Mouse (Mus musculus) monocyte, adult 5-6 weeks (primary cell): ENCODE results near the gene Lenep. TPM values are rescaled to one million over a fixed set of nuclear protein-coding genes. Genes with fewer than 3 reads are reported as not detected.

Experiments used
- ATAC-seq: fragments of 153-309, 156-312 bp; replicated peaks from 2 replicates; pipeline ENCODE4 v1.8.0; 2017; ENCODE audit warnings: mild to moderate bottlenecking; ENCODE audit not compliant: low TSS enrichment, insufficient number of reproducible peaks, severe bottlenecking, poor library complexity, low FRiP score
- total RNA-seq: library from RNA; stranded (forward); fragments of 200-1000, 200-491, 200-594 nt; gene quantifications from 3 replicates; pipeline ENCODE4 v1.2.3, GENCODE M21; 2017

The Lenep gene
- total RNA-seq, 1 experiment from 2014 or later, result not detected

DNA sequence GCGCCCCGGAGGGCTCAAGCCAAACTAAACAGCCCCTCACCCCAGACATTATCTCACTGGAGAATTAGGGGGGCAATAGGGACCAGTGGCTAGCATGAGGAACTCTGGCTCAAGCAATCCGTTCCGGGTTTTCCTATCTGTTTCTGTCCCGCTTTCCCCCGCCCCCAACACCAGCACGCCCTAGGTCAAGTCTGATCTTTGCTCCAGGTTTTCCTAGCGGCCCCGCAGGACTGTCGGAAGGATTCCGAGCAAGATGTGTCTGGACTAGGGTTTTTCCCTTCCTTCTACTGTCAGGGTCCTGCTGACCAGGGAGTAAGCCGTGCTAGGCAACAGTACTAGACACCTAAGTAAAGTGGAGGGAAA lies 7.7 kb downstream of the Lenep start:
- ATAC-seq, result 0 out of 2 replicates have a peak, but pooled peaks have one; percentile 6

DNA sequence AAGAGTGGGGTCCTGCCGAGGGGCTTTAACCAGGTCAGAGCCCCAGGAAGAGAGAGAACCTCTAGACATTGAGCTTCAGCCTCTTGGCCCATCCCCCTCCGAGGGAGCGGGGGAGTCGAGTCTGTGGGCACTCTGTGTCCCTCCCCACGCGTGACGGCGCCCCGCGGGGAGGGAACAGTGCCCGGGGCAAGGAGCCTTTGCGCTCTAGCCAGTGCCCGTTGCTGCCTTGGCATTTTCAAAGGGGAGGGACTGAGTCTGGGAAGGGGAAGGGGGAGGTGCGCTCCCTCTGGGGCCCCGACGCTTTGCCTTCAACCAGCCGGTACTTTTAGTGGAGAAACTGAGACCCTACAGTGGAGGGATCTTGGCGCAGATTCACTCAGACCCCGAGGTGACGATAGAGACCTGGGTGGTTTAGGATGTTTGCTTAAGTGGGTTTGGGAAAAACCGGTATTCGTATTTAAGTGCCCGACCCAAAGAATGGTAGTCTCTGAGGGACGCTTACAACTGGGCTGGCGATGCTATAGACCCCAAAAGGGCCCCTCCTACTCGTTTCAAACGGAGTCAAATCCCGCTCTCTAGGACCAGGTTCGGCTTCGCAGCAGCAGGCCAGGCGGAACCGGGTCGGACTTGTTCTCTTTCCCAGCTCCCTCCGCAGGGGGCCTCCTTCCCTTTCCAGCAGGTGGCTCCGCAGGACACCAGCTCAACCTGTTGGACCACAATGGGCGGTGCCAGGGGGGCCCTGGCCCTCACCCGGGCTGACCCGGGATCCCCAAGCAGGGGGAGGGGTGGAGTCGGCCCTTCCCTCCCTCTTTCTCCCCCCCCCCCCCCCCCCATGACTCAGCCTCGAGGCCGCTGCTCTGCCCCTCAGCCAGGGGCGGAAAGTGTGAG lies 8.3 kb downstream of the Lenep start, which contains the start of gene Zbtb7b:
TSS of gene Zbtb7b (minus strand) at position 771 of the 888 bp plus-strand sequence.
- ATAC-seq, result peak; percentile 51

DNA sequence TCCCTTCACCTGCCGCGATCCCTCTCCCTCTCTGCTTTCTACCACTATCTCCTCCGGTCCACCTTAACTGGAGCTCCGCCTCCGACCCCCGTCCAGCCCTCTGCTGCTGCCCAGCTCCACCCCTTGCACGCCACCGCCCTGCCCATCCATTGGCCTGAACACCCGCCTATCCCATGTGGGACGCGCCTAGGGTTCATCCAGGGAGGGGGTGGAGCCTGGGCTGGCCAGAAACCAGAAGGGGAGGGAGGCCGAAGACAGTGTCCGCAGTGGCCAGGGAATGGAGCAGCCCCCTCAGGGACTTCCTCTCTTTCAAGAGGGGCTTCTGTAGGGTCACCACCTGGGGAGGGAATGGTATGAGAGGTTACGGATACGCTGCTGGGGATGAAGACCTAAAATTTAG lies 9.0 kb downstream of the Lenep start:
- peak; percentile 83 for ATAC-seq

DNA sequence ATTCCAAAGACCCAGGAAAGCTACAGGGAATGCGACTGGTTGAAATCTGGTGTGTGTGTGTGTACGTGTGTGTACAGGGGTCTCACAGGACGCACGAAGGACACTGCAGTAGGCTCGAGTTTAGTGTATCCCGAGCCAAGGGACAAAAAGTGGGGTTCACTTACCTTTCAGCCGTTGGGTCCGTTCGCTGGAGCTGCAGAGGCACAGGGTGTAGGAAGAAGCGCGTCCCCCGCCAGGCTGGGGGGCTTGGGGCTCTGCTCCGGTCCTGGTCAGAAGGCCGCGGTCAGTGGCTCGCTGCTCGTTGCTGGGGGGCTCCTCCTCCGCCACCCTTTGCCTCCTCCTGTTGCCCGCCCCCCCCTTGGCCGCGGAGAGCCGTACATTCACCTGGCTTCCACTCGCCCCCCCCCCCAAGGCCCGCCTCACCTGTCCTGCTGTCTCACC lies 9.7 kb downstream of the Lenep start:
- ATAC-seq, result no peak

DNA sequence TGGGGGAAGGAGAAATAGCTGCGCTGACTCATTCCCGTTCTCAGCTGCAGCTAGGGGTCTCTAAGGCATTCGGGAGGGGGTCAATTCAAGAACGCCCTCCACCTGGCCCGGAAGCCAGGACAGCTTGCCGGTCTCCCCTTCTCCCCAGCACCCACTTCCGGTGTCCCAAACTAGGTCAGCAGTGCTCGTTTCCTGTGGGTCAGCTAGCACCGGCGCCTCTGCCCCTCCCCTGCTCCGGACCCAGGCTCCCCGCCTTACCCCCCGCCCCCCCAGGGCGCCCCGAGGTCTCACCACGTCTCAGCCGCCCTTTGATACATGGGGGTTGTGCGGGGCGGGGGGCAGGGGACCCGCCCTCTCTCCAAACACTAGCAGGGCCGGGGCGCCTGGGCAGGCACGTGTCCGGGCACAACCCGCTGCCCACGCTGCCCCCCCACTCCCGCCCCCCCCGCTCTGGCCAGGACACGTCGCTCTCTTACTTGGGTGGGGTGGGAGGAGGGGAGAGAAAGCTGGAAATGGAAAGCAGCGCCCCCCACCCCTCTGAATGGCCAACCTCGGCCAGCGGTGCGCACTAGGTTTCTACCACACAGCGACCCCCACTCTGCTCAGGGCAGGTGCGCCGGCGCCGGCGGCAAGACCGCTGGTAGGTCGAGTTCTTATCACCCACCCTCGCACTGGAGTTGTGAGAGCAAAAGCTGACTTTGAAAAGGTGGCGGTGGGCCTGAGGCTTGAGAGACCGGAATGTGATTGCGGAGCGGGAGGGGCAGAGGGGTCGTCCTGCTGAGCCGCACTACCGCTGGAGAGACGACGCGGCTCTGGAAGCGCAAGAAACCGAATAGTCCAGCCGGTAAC lies 10.7 kb downstream of the Lenep start:
- no peak for ATAC-seq

DNA sequence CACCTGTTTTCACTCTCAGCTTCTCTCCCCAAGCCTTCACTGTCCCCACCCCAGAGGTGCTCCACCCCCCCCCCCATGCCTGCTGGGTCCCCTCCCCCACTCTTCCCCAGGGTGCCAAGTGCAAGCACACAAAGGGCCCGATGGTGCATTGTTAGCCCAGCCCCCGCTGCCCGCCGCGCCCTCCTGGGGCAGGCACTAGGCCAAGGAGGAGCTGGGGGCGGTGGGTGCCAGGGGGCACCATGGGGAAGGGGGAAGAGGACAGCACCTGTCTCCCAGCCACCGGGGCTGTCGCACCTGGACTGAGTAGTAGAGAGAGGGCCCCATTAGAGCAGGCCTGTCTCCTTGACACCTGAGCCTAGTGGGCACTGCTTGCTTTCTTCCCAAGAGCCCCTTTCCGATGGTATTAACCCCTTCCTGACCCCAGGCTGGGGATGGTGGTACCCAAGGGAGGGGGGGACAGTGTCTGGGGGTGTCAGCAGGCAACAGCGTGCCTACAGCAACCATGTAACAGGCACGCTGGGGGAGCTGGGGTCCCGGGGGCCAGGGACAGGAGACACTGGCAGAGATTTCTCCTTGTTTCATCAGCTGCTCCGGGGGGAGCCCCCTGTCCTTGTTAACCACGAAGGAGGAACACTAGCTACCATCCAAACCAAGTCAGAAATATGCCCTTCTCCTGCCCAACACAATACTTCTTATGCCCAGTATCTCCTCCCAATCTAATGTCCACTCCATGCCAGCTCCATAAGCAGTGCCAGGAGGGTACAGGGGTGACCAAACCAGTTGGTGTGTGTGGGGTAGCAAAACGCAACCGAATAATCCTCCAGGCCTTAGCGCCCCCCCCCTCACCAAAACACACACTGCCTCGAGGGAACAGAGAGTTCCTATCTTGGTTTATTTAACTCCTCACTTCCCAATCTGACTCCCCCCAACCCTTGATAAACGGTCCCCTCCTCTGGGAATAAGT lies 11.6 kb downstream of the Lenep start:
- ATAC-seq, result no peak

DNA sequence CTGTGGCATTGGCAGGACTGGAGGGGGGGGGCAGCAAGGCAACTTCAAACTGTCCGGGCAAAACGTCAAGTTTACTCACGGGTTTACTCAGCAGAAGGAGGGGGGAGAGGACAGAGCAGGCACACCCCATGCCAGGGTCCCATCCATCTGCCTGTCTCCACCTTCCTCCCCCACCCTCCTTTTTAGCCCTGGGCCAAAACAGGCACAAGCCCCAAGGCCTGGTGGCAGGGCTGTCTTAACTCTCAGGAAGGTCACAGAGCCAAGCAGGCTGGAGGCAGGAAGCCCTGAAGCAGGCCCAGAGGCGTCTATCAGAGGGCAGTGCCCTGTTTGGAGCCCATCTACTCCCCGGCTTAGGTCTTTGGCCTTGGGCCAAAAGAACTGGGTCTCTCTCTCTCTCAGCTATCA lies 12.5 kb downstream of the Lenep start:
- ATAC-seq, result no peak

DNA sequence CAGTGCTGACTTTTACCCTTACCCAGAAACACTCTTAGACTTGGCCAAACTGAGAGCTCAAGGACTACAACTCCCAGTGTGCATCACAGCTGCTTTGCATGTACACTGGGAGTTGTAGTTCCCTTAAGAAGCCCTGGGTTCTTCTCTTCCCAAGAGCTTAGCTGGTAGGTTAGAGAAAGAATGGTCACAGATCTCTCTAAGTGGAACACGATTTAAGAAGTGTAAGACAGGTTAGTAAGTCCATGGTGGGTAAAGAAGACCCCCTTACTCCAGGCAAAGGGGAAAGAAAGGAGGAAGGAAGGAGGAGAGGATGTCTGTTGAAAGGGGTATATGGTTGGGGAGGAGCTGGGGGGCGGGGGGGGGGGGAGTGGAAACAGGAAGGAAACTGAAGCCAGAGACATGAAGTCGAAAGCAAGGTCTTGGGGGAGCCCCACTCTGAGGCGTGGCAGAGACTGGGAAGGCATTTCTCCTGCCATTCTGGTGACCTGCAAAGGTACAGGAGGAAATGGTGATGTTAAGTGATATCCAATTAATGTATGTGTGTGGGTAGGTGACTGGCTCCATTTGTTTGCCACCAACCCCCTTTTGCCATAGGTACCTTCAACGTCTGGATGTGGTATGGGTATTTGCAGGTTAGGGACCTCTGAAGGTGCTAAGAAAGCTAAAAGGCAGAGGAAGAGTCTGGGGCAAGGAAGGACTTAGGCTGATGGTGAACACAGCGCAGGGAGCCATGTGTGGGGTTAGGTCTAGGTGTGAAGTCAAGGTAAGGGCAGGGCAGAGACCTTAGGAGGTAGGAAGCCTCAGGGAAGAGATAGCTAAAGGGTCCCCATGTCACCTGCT lies 13.5 kb downstream of the Lenep start:
- ATAC-seq, result 0 out of 2 replicates have a peak, but pooled peaks have one; percentile 34

DNA sequence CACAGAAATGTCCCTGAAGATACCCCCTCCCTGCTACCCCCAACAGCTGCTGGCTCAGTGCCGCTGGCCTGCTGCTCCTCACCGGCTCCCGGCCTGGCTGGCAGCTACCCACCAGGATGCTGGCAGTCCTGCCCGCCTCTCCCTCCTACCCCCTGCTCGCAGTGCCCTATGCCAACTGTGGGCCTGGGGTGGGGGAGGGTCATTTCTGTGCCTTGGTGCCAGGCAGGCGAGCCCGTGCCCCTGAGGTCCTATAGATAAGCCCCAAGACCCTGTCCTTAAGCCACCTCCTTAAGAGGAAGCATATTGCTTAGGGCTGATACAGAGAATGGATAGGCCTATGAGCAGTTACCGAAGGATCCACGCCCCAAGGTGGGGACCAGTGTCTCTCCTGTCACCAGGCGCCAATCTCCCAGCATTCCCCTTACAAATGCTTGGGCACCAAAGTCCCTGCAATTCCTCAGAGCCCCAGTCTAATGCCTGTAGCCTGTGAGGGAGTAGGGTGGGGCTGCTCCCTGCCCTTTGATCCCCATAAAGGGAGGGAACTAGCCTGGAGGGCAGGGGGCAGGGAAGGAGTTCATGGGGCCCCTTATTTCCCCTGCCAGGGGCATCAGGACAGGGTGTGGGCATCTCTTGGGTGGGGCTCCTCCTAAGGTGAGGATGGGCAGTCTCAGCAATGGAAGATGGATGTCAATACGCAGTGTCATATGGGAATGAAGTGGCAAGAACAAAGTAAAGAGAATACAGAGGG lies 14.3 kb downstream of the Lenep start:
- ATAC-seq, result no peak

DNA sequence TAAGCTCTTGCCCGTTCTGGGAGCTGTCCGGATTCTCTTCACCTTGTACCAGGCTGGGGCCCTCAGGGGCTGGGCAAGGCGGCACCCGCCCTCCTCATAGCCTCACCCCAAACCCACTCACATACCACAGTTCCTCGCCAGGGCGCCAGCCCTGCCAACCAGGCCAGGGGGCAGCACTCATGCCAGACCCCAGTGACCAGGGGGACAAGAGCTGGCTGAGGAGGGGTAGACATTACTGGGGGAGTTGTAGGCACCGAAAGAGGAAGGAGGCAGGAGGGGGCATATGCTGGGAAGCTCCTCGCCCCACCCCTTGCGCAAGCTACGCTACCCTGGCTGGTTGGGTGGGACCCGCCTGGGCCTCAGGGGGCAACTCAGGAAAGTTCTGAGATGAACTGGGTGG lies 15.0 kb downstream of the Lenep start:
- no peak for ATAC-seq

DNA sequence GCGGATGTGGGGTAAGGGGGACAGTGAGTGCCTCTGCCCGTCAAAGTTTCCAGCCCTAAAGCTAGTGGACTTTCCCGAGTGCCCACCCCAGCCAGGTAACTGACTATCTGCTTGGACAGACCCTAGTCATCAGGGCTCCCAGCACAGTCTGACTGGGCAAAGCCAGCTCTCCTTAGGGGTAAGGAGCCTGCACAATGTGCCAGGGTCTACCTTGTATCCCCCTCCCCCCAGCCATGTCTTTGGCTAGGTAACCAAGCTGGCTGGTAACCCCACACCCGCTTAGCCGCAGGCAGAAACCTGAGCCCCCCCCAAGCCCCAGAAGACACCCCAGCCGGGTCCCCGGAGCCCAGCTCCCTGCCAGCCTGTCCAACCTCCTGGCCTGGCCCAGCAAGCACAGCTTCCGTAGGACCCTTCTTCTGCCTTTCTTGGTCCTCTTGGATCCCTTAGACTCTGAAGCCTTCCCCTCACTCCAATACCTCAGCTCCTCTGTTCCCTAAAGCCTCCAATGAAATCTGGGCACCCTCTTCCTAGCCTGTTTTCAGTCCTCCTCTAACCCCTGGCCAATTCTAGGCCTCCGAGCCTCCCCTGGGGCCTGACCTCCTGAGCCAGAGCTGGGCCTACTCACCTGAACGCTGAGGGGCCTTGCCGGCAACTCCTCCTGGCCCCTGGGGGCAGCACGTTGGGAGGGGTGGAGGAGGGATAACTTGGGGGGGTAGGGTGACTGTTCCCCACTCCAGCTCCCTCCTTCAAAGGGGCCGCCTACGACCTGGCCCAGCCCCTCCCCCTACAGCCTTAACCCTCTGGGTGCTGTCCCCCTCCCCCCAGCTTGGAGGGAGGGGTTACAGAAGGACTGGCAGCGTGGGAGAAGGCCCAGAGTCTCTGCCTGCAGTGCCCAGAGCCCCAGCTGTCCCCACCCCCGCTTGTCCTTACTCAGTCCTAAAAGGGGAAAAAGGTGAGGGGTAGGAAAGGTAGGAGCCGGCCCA lies 15.9 kb downstream of the Lenep start:
- no peak for ATAC-seq

DNA sequence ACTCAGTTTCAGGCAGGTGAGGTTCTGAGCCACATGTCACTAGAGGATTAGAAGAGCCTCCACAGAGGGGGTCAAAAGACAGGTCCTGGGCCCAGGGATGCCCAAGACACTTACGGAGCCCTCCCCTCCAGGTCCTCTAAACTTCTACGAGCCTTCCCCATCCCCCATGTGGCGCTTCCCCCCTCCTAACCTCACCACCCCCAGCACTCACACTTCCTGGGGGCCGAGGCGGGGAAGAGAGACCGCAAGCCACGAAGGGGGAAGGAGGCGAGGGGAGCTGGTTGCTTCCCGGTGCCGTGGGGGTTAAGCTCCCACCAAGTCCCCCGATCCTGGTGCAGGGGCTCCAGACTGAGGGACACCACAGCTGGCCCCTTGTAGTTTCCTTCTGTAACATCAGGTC lies 17.1 kb downstream of the Lenep start:
- ATAC-seq, result no peak

DNA sequence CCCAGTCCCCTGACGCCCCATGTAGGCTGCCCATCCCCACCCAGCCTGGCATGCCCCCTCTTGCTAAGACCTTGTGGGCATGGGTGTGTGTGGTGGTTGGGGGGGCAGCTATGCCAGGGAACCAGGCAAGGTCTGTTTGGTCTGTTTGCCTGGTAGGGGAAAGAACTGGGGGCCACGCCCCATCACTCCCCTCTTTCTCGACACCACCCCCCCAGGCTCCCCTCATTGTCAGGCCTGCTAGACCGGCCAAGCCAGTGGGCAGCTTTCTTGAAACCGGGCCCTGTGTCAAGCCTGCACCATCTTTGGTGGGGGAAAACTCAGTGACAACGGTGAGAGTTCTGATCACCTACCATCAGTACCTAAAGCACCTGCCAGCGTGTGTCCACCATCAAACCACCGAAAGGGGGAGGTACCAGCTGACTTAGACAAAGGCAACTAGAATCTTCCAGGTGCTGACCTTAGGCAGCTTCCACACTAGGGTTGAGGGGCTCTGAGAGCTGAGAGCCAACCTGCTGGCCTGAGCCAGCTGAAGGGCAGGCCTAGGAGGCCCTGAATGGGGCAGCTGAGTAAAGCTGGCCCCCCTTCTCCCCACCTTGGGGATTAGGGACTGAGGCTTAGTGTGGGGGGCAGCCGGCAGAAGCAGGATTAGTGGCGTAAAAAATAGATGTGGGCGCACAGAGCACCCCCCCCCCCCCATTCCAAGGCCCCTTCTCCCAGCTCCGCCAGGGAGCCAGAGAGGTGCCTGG lies 18.1 kb downstream of the Lenep start:
- ATAC-seq, result no peak

DNA sequence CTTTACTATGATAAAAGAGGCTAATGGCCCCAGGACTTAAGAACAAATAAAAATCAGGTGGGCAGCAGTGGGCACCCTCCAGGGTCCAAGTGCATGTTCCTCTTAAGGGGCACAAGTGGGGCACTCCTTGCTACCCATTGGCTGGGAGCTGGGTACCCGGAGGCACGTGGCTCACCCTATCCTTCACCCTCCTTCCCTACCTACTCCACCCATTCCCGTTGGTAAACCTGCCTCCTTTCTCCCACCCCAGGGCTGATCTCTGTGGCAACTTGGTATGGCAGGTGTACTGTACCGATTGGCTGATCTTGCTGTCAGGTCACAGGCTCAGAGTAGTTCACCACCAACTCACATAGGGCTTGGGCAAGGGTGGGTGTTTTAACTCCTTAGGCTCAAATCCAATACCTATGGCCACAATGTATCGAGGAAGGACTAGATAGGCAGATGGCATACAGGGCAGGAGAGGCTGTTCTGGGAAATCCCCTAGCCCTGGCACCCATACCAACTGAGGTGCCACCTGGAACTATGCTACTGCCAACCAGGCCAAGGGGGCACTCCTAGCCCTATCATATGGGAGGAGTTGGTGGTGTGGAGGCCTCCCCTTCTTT lies 18.8 kb downstream of the Lenep start:
- no peak for ATAC-seq

DNA sequence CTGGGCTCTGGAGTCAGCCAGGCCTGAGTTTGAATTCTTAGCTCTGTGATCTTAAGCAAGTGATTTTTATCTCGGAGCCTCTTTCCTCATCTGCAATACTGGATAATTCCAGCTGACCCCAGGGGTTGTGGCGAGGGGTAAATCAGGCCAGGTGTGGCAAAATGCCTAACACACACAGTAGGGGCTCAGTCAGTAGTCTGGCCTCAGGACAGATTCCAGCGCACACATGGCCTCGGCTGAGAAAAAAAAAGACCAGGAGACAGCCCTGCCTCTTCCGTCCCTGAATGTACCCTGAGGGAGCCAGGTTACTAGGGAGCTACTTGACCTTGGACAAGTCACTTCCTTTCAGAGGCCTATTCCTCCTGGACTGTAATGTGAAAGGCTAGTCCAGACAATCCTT lies 19.6 kb downstream of the Lenep start:
- ATAC-seq, result no peak
